Mouse (Mus musculus): ENCODE data around the gene Npc2.

Gene Npc2

DNA sequence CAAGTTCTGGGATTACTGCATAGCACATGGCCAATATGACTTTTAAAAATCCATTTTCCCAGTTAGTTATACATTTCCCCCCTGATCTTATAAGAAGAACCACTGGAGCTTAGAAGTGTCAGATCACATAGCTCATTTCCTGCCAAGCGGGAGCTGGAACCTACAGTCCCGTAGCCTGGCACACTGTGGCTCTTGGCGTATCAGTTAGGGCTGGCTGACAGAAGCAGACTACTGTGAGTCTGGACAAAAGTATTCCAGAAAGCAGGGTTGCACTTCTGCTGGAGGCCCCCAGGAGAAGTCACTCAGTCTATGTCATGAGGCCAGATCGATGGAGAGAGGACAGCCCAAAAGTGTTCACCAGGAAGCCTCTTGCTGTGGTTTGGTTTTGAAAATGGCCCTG, 46.6 kb downstream of the Npc2 start:
- no peak for DNase-seq

DNA sequence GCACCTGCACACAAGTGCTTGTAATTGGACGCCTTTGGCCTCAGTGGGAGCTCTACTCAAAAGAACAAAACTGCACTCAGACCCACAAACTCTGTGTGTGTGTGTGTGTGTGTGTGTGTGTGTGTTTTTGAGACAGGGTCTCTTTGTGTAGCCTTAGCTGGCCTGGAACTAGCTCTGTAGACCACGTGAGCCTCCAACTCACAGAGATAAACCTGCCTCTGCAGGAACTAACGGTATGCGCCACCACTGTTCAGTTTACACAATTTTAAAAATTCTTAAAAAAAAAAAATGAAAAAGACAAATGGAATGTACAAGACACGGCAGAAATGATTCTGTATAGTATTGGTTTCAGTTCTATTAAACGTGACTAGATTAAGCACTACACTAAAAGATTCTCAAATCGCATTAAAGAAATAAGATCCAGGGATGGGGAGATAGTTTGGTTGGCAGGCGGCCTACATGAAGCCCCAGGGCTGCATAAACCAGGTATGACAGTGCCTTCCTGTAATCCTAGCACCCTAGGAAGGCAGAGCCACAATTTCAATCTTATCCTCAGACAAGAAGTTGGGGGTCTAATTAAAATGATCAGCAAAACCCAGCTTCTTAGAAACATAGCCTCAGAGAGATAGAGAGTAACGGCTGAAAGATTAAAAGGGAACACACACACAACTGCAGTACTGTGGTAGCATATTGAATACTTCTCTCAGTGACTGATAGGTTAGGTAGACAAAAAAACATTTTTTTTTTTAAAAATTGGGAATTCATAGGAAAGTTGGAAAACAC, 54.3 kb downstream of the Npc2 start:
- DNase-seq, result no peak

DNA sequence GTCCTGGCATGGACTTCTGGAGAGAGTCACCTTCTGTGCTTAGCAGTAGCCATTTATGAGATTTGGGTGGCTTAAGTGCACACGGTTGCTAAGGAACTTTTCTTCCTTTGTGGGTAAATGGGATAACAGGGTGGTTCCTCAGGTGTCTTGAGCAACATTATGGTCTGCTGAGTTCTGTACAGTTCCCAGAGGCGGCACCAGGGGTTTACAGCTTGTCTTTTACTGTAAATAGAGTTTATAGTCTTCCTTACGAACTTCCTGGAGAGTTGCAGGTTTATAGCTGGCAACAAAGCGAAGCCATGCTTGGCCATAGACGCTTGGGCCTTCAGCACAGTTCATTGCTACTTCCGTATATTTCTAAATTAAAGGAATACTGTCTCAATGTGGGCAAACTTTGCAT, 58.4 kb downstream of the Npc2 start:
- no peak for DNase-seq

DNA sequence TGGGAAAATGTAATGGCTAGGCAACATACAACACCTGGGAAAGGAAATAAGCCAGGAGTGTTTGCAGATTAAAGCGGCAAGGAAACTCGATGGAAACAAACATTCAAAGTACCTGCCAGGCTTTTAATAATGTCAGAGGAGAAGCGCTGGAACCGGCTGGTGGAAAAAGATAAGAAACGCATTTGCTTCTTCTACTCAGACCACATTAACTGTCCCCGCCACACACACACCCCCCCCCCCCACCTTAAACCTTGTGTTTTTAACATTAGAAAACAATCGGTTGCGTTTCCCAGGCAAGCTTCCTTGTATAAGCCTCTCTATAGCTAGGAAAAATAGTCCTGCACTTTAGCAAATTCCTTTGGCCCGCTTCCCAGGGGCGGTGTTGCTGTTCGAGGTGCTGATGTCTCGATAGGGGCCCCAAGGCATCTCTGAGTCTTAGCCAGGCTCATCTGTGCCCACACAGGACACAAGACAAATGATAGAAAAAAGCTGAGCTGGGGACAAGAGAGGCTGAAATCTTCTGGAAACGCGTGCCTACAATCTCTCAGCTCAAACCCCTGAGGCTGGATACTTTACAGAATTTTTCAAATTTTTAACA, 63.0 kb downstream of the Npc2 start:
- peak; percentile 28 for DNase-seq

DNA sequence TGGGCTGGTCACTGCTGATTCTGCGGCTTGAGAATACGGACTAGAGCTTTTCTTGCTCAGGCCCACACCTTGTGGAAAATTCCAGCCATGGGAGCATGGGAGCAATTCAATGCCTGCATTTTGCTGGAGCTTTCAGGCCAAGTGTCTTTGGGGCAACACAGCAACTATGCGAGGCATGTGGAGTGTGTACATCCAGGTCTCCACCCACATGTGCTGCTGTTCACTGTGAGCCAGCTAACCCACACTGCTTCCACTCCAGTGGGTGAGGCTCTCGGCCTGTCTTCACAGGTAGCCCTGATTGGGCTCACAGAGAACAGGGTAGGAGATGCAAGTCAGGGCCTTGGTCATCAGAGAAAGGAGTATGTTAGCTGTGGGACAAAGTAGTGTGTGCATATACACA, 65.1 kb downstream of the Npc2 start:
- DNase-seq, result no peak

DNA sequence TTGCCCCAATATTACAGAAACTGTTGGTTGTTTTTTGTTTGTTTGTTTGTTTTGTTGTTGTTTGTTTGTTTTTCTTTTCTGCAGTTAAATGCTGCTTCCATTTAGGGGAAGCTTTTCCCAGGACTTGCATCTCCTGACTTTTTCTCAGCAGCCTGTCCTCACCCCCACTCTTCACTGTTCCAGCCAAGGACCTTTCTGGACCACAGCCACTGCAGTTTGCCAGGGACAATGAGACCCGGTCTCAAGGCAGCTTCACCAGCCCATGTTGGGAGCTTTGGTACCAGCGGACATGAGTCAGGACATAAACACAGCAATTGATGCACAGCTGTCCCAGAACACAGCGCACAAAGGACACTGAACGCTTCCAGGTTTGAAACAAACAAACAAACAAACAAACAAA, 66.1 kb downstream of the Npc2 start:
- no peak for DNase-seq
